In genomic region chr4:21678975-21679623, GRCm38 (mm10) we compare ENCODE assay signal across 8 mouse cellular contexts. TPM values are rescaled to one million over a fixed set of nuclear protein-coding genes. Genes with fewer than 3 reads are reported as not detected.
A peak's percentile ranks its signal among the peaks of the same experiment; 100 is the strongest.
DNase-seq lines count a peak whose midpoint lies in the region; ATAC-seq and TF ChIP-seq lines count a peak whose summit lies in the region.

No protein-coding gene starts in this region.

- DNase-seq in heart, embryonic 10.5 days (ENCODE audit: low spot score): peak; percentile 76
- DNase-seq in heart, adult 18-20 months: no peak
- peak; percentile 73 for DNase-seq in ES-CJ7 (ENCODE audit: low read depth, low spot score)
- peak; percentile 89 for DNase-seq in forebrain, embryonic 11.5 days (ENCODE audit: low spot score)
- peak; percentile 49 for DNase-seq in kidney, postnatal 0 days (ENCODE audit: low spot score)
- DNase-seq in midbrain, embryonic 14.5 days: peak; percentile 69
- no peak for DNase-seq in layer of hippocampus, postnatal 36 days
- DNase-seq in layer of hippocampus, adult 9-10 months (ENCODE audit: low spot score): no peak

- peak overlapping the region; percentile 36; the same call in 1 of the 2 replicates for H3K27ac ChIP-seq in heart, embryonic 10.5 days
- no peak overlapping the region for H3K27ac ChIP-seq in forebrain, embryonic 11.5 days (ENCODE audit: low read depth, low read length)
- H3K27ac ChIP-seq in kidney, postnatal 0 days: no peak overlapping the region
- H3K27ac ChIP-seq in midbrain, embryonic 14.5 days (replicated peaks; ENCODE audit: low read depth, low read length): no peak overlapping the region

- peak overlapping the region; percentile 44 for H3K4me2 ChIP-seq in forebrain, embryonic 11.5 days (ENCODE audit: low read depth, low read length, severe bottlenecking)
- H3K4me2 ChIP-seq in kidney, postnatal 0 days (ENCODE audit: low read length): peak overlapping the region; percentile 64
- H3K4me2 ChIP-seq in midbrain, embryonic 14.5 days (ENCODE audit: low read length): peak overlapping the region; percentile 50

- peaks cover 18% of the 10 kb centered on the region for H3K4me1 ChIP-seq in heart, embryonic 10.5 days
- H3K4me1 ChIP-seq in forebrain, embryonic 11.5 days (replicated peaks; ENCODE audit: control insufficient read depth, insufficient read depth, low read length): peaks cover 20% of the 10 kb centered on the region
- H3K4me1 ChIP-seq in kidney, postnatal 0 days (replicated peaks; ENCODE audit: insufficient read depth, low read length): peaks cover 11% of the 10 kb centered on the region; the same call in 1 of the 2 replicates
- H3K4me1 ChIP-seq in midbrain, embryonic 14.5 days (ENCODE audit: control insufficient read depth, insufficient read depth, low read length): no peaks in the 10 kb centered on the region; the same call in 1 of the 2 replicates

- peak; percentile 27; the same call in 1 of the 2 replicates for TF ChIP-seq CTCF in kidney, postnatal 0 days (IDR thresholded peaks at IDR 0.05; ENCODE audit: low read depth)

- H3K4me3 ChIP-seq in heart, embryonic 10.5 days: peak overlapping the region; percentile 62
- H3K4me3 ChIP-seq in forebrain, embryonic 11.5 days (ENCODE audit: low read depth, low read length): peak overlapping the region; percentile 33
- H3K4me3 ChIP-seq in kidney, postnatal 0 days (replicated peaks; ENCODE audit: low read depth, low read length): peak overlapping the region; percentile 40
- peak overlapping the region; percentile 31 for H3K4me3 ChIP-seq in midbrain, embryonic 14.5 days (replicated peaks; ENCODE audit: low read depth, low read length)

- under 1% methylated on average over 62 of the region's 79 CpGs for WGBS in heart, embryonic 10.5 days
- 0% methylated on average over 54 of the region's 79 CpGs for WGBS in forebrain, embryonic 11.5 days
- WGBS in kidney, postnatal 0 days: 1% methylated on average over 36 of the region's 79 CpGs
- 1% methylated on average over 63 of the region's 79 CpGs for WGBS in midbrain, embryonic 14.5 days

- peak; percentile 91 for ATAC-seq in forebrain, embryonic 11.5 days (replicated peaks; ENCODE audit: low FRiP score)
- peak; percentile 72 for ATAC-seq in kidney, postnatal 0 days (replicated peaks; ENCODE audit: low FRiP score, low read depth)
- ATAC-seq in midbrain, embryonic 14.5 days (ENCODE audit: low FRiP score, low TSS enrichment): peak; percentile 78

- H3K36me3 ChIP-seq in heart, embryonic 10.5 days: no peaks in the 10 kb centered on the region
- H3K36me3 ChIP-seq in forebrain, embryonic 11.5 days (ENCODE audit: control insufficient read depth, insufficient read depth, low read length): no peaks in the 10 kb centered on the region
- no peaks in the 10 kb centered on the region for H3K36me3 ChIP-seq in kidney, postnatal 0 days (ENCODE audit: insufficient read depth, low read length)
- no peaks in the 10 kb centered on the region for H3K36me3 ChIP-seq in midbrain, embryonic 14.5 days (ENCODE audit: control insufficient read depth, insufficient read depth, low read length)

- H3K9ac ChIP-seq in forebrain, embryonic 11.5 days (ENCODE audit: low read length): peak overlapping the region; percentile 30
- H3K9ac ChIP-seq in kidney, postnatal 0 days (ENCODE audit: low read depth, low read length): no peak overlapping the region
- H3K9ac ChIP-seq in midbrain, embryonic 14.5 days (replicated peaks; ENCODE audit: low read length): no peak overlapping the region

- peaks cover 100% of the 10 kb centered on the region for H3K27me3 ChIP-seq in heart, embryonic 10.5 days (ENCODE audit: insufficient read depth, poor library complexity, severe bottlenecking)
- peaks cover 92% of the 10 kb centered on the region for H3K27me3 ChIP-seq in forebrain, embryonic 11.5 days (ENCODE audit: control insufficient read depth, insufficient read depth, low read length)
- peaks cover 90% of the 10 kb centered on the region for H3K27me3 ChIP-seq in kidney, postnatal 0 days (ENCODE audit: insufficient read depth, low read length)
- peaks cover 98% of the 10 kb centered on the region for H3K27me3 ChIP-seq in midbrain, embryonic 14.5 days (ENCODE audit: control insufficient read depth, insufficient read depth, low read length)

- H3K9me3 ChIP-seq in heart, embryonic 10.5 days: no peaks in the 10 kb centered on the region
- no peaks in the 10 kb centered on the region for H3K9me3 ChIP-seq in forebrain, embryonic 11.5 days (ENCODE audit: control insufficient read depth, low read length)
- H3K9me3 ChIP-seq in kidney, postnatal 0 days (replicated peaks; ENCODE audit: low read length): no peaks in the 10 kb centered on the region
- no peaks in the 10 kb centered on the region for H3K9me3 ChIP-seq in midbrain, embryonic 14.5 days (ENCODE audit: control insufficient read depth, low read length)

RNA-seq across cellular contexts. Expression of gene Prdm13, which starts 6.7 kb away (rescaled TPM):
- not detected in 2 replicates for polyA plus RNA-seq in heart, embryonic 10.5 days (2016; fragmentation: Nextera tagmentation; extraction: Ambion mirVana)
- not detected for total RNA-seq in heart, adult 18-20 months (2021)
- 0.24 and 0.44 TPM in 2 replicates for polyA plus RNA-seq in forebrain, embryonic 11.5 days (2014; fragmentation: Nextera tagmentation; extraction: Ambion mirVana)
- not detected in 2 replicates for polyA plus RNA-seq in kidney, postnatal 0 days (2015; fragmentation: Nextera tagmentation; extraction: Ambion mirVana)
- polyA plus RNA-seq in midbrain, embryonic 14.5 days (2014; fragmentation: Nextera tagmentation; extraction: Ambion mirVana): 0.42 and 0.63 TPM in 2 replicates
- total RNA-seq in layer of hippocampus, postnatal 36 days (2021): not detected

RNA-seq across cellular contexts. Expression of gene Ccnc, which starts 48.4 kb away (rescaled TPM):
- 31.2 and 36.0 TPM in 2 replicates for polyA plus RNA-seq in heart, embryonic 10.5 days (2016; fragmentation: Nextera tagmentation; extraction: Ambion mirVana)
- 10 to 100 TPM; 15.0 to 15.1 TPM for total RNA-seq in heart, adult 18-20 months (2021)
- polyA plus RNA-seq in forebrain, embryonic 11.5 days (2014; fragmentation: Nextera tagmentation; extraction: Ambion mirVana): 70.2 and 73.3 TPM in 2 replicates
- 37.4 and 40.2 TPM in 2 replicates for polyA plus RNA-seq in kidney, postnatal 0 days (2015; fragmentation: Nextera tagmentation; extraction: Ambion mirVana)
- polyA plus RNA-seq in midbrain, embryonic 14.5 days (2014; fragmentation: Nextera tagmentation; extraction: Ambion mirVana): 78.0 and 80.0 TPM in 2 replicates
- 10 to 100 TPM; 39.3 to 42.2 TPM for total RNA-seq in layer of hippocampus, postnatal 36 days (2021)

Comparison
In these comparisons a context has a peak if more than half of its experiments do, and no peak if none do; other contexts are left out.
1. DNase-seq: peak in heart, embryonic 10.5 days (single experiment), ES-CJ7 (single experiment), forebrain, embryonic 11.5 days (single experiment), kidney, postnatal 0 days (single experiment) and midbrain, embryonic 14.5 days (single experiment); none in heart, adult 18-20 months (0 of 2), layer of hippocampus, postnatal 36 days (0 of 2) and layer of hippocampus, adult 9-10 months (single experiment).
2. Peak in every context shown above with its lines, with median percentiles within 50 percentile points of each other: H3K4me3 ChIP-seq, ATAC-seq and H3K4me2 ChIP-seq.